Mouse (Mus musculus) thymus, adult 2 months (tissue): ENCODE data around the gene Zfp148.

Experiments
- CTCF ChIP-seq: fragments of 200-500 bp; IDR thresholded peaks from 2 replicates; pipeline ENCODE4 v1.5.1; 2012; ENCODE audit warnings: mild to moderate bottlenecking, control low read depth, low read length, moderate library complexity, borderline replicate concordance; ENCODE audit not compliant: control insufficient read depth, poor library complexity, insufficient read depth; ENCODE audit errors: extremely low read depth
- POLR2A ChIP-seq: fragments of 200-500 bp; IDR thresholded peaks from 2 replicates; pipeline ENCODE4 v1.6.1; 2012; ENCODE audit warnings: mild to moderate bottlenecking, low read length, control low read depth, moderate library complexity; ENCODE audit not compliant: control insufficient read depth, poor library complexity, insufficient read depth; ENCODE audit errors: extremely low read depth

GRCm38 (mm10) chr16:33381614-33382245 lies 1.1 kb downstream of the Zfp148 start:
- no peak for TF ChIP-seq CTCF
- TF ChIP-seq POLR2A: no peak
